Mouse (Mus musculus) heart, adult 11 months (tissue): ENCODE data around the gene Cnn1.

ENCODE experiments used
- DNase-seq: peaks from one replicate; pipeline ENCODE4 v3.0.0; 2022

The Cnn1 gene

DNA sequence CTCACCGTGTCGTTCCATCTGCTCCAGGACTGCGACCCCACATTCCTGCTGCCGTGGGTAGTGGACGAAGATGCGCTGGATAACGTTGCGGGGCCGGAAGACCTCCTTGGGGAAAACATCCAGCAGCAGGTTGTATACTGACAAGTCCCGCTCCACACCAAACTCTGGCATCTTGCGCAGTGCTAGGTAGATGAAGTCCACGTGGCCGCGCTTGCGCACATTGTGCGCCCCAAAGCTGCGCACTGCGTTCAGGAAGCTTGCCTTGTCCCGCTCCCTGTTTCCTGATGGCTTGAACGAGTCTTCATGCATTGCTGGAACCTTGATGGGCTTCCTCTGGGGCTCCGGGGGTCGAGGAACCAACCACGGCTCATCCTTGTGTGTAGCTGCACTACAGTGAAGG is 22.8 kb upstream of the Cnn1 start:
- DNase-seq: peak; percentile 82

DNA sequence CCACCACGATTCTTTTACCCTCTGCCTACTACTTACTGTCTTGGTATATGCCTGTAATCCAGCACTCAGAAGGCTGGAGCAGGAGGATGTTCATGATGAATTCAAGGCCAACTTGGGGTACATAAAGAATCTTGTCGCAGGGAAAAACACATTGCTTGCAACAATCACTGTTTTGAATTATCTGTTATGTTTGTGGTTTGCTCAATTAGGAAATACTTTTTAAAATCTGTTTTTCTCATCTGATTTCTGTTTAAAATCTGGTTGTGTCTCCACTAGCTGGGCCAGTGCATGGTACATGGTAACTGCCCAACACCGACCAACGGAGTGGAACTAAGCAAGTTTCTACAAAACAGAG is 14.4 kb upstream of the Cnn1 start:
- DNase-seq: no peak

DNA sequence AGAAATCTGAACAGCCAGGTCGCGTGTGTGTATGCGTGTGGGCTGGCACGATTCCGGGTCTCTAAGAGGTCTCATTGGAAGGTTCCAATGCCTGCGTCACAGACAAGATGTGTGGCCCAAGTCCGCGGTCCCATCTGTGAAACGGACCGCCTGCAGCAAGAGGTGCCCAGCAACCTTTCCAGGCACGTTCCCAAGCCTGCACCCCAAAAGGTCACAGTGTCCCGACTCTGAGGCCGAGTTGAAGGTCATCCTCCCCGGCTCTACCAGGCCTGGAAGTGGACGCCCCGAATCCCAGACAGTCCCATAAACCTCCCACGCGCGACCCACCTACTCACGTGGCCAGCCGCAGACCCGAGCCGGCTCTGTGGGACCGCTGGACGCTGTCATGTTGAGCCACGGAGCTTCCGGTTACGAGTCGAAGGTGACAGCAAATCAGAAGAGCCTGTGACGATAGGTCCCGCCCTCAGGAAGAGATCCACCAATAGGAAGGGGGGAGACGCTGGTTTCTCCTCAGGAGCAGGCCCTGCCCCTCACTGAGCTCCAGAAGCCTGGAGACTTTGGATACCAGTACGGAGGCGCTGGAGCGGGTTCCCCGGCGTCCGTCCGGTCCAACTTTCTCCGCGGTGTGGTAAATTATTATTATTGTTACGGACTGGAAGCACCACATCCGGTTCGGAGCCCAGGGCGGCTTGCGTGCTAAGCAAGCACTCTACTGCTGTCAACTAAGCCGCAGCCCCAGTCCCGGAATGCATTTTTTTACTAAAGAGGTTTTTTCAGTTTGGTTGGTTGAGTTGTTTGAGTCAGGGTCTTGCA is 13.8 kb upstream of the Cnn1 start, which contains the start of gene Ecsit:
TSS of gene Ecsit (minus strand) at position 417 of the 813 bp plus-strand sequence.
- peak; percentile 100 for DNase-seq

DNA sequence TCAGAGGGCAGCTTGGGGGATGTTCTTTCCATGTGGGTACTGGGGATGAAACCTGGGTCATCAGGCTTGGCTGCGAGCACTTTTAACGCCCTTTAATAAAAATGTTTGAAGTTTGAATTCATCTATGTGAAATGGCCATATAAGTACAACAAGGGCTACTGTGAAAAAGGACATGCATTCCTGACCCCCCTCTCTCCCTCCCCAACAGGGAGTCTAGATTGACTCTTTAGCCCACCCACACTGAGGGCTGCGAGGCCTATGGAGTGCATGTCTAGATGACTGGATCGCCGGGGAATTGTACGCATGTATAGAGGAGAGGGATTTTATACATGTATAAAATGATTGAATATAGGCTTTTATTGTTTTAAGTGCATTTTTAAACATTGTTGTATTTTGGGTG is 13.0 kb upstream of the Cnn1 start:
- DNase-seq: no peak

DNA sequence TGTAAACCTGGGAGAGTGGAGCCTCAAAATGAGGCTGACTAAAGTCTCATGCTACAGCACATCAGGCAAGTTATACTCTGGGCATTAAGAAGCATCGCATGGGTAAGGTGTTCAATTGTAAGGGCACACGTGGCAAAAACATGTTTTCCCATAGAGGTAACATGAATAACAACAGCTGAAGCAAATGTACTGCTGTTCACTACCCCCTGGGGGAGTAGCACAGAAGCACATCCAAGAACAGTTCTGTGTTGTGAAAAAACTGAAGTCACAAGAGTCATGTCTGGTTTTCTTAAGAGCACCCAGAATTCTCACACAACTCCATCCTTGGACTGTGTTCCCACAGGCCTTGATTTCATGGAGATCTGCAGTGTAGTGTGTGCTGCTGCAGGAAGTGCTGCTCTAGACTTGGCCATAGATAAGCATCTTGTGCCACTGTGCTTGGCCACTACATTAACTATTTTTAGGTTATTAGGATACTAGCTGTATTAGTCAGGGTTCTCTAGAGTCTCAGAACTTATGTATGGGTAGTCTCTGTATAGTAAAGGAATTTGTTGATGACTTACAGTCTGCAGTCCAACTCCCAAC is 11.9 kb upstream of the Cnn1 start:
- no peak for DNase-seq

DNA sequence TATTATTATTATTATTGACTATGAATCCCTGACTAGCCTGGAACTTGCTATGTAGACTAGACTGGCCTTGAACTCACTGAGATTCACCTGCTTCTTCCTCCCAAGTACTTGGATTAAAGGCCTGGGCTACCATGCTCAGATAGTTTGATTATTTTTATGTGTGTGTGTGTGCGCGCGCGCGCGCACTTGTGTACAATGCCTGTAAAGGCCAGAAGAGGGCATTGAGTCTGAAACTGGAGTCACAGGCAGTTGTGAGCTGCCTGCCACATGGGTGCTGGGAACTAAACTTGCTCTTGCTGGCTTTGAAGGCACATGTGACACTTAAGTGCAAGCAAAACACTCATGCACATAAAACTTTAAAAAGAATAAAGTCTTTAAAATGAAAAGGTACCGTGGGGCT is 9.7 kb upstream of the Cnn1 start:
- DNase-seq: no peak

DNA sequence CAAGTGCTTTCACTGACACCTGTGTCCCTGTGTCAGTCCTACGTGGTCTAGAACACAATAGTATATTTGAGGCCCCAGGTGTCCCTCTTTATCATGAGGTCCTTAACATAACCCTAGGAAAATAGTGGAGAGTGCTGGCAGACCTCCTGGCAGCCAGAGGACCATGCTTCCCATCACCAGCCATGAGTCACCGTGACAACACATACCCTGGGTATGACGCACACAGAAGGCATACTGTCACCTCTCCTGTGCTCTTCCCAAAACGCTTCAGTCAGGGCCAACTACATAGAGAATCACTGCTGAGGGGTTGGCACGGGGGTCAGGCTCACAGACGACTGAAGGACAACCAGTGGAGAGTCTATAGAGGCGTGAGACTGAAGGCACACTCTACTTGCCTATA is 9.0 kb upstream of the Cnn1 start:
- DNase-seq: no peak

DNA sequence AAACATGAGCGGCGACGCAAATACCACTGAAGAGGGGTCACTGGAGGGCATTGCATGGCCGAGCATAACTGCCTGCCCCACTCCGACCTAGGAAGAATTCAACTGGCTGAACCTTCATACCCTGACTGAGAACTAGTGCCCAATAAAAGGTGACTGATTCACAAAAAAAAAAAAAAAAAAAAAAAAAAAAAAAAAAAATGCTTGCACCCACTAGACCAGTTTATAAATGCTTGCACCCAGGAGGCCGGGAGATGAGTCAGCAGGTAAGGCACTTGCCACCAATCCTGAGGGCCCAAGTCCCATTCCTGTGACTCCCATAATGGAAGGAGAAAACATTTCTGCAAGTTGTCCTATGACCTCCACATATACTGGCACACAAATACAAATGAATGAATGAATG is 6.3 kb upstream of the Cnn1 start:
- DNase-seq: no peak

DNA sequence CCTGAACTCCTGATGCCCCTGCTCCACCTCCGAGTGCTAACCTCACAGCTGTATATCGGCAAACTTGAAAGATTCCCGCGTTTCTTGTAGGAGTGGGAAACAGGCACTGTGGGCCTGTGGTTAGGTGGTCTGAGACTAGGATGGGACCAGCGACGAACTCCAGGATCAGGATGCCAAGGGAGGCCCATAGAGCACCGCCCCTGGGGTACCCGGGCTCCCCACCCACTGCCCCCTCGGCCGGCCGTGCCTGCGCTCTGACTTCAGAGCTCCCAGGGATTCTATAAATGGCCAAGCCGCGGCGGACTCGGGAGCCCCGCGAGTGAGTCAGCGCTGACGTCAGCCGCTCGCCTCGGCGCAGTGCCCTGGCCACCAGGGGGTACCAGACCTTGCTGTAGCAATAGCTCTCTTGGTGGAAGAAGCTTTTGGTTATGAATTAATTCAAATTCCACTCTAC is 3.1 kb upstream of the Cnn1 start:
- DNase-seq: peak; percentile 98

DNA sequence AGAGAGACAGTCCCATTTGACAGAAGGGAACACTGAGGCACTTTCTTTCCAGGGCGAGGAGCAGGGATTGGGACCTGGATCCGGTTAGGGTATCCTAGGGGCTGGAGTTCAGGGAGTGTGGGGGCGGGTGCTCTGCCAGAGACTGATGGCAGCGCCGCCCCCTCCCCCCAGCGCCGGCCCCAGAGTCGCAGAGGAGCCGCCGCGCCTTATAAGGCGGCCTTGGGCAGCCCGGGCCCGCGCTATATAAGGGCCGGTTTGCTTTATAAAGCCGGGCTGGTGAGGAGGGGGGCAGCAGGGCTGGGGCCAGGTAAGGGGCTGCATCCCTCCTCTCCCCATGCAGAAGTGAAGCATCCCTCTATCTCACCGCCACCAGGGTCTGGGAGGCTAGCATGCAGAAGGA is 906 bp downstream of the Cnn1 start:
- no peak for DNase-seq

DNA sequence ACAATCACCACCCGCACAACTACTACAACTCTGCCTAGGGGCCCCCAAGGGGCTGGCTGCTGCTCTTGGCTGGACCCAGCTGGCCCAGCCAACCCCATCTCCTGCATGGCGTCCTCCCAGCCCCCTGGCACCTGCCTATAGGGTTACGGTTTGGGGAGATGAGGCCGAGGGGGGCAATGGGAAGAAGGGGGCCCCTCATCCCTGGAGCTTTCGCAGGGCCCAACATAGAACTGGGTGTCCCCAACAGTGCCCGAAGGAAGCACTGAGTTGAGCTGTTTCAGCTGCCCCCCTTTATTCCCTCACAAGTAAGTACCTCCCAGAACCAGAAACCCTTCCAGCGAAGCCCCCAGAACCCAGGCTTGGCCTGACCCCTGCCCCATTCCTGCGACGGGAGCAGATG is 9.2 kb downstream of the Cnn1 start:
- peak; percentile 91 for DNase-seq

DNA sequence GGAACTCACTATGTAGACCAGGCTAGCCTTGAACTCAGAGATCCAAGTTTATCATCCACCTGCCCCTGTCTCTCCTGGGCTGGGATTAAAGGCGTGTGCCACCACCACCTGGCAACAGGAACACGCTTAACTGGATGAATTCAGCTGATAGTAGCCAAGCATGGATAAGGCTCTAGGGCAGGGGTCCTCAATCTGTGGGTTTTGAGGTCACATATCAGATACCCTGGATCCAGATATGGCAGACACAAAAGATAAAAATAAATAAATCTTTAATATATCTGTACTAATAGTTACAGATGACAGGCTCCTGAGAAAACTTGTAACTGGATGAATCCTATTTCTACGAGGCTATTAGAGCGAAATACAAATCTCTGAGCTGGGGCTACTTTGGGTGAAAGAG is 16.6 kb downstream of the Cnn1 start:
- DNase-seq: no peak

DNA sequence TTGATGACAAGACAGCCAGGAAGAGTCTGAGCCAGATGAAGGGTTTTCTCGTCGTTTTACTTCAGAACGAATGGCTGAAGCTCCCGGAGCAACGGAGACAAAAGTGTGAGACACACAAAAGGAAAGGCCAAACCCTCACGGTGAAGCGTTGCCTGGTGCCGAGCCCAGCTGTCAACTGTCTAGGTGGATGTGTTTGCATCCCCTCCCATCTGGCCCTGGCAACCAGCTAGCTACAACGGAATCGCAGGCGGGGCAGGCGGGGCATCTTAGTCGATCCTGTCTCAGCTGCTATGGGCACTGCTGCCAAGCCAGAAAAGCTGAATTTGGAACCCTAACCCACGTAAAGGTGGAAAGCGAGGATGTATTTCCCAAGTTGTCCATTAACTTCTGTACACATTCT is 17.1 kb downstream of the Cnn1 start:
- no peak for DNase-seq

DNA sequence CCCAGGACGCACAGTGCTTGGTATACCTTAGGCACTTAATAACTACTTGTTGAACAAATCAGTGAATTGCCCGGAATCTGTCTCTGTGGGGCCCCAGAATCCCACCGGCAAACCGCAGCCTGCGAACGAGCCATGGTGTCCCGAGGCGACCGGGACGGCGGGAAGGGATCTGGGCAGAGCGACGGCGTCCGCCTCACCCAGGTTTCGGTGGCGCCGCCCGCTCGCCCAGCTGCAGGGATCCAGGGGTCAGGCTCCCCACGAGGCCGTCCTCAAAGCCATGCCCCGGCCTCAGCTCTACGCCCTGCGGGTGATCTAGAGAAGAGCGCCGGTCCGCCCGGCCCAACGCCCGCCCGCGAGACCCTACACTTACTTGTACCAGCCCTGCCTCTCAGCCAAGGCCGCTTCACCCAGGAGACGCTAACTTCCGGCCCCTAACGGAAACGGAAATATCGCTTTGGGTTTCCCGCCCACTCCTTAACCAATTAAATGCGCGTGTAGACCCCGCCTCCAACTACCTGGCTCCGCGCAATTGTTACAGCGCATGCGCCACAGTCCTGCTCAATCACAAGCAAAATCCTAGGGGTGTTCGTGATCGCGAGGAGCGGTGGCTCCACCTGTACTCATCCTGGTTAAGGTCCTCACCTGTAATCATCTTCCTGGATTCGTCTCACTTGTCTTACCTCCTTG is 17.9 kb downstream of the Cnn1 start, which contains the start of gene Elof1:
TSS of gene Elof1 (minus strand) at position 433 of the 687 bp plus-strand sequence.
- peak; percentile 99 for DNase-seq

DNA sequence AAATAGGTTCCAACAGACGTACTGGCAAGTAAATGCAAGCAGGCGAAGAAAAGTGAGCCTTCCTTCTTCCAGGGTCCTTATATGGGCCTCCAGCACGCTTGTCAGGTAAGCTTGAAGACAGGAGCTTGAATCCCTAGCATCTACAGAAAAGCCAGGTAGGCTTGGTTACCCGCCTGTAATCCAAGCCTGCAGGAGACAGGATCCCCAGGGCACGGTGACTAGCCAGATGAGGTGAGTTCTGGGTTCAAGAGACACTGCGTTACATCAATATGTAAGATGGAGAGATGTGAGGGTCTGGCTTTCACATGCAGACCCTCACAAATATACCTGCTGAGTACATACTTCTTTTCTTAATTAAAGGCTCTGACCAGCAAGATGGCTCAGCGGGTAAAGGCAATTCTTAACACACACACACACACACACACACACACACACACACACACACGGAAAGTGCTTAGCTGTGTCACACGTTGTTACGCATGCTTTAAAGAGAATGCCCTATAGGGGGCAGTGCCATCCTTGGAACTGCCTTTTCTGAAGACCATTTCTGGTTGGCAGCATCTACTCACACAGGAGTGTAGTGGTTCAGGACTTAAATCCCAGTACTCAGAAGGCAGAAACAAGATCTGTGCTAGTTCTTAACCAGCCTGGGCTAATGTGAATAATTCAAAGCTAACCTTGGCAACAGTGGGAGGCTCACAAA is 18.9 kb downstream of the Cnn1 start:
- DNase-seq: peak; percentile 87

DNA sequence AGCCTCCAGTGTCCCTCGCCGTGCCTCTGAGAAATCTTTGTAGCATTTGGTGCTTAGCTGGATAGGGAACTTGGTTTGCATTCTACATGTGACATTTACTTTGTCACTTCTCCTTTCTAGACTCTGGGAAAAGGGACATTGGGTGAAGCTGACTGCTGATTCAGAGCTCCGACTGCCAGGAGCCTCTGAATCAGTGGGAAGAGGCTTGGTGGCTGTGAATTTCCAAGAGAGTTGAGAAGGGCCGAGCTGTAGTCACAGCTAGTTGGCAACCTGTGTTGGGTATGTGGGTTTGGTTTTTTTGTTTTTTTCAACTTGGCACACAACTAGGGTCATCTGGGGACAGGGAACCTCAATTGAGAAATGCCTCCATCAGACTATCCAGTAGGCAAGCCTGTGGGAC is 20.5 kb downstream of the Cnn1 start:
- peak; percentile 93 for DNase-seq

DNA sequence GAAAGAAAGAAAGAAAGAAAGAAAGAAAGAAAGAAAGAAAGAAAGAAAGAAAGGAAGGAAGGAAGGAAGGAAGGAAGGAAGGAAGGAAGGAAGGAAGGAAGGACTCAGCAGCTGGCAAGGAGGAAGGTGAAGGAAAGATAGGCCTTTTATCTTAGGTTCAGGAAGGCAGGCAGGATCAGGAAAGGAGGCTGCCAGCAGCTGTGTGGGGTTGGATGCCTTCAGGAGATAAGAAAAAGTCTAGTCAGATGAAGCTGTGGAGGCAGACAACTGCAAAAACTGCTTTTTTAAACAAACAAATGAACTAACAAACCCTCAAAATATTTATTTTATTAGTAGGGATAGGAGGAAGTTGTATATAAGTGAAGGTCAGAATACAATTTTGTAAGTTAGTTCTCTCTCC is 22.5 kb downstream of the Cnn1 start:
- no peak for DNase-seq

DNA sequence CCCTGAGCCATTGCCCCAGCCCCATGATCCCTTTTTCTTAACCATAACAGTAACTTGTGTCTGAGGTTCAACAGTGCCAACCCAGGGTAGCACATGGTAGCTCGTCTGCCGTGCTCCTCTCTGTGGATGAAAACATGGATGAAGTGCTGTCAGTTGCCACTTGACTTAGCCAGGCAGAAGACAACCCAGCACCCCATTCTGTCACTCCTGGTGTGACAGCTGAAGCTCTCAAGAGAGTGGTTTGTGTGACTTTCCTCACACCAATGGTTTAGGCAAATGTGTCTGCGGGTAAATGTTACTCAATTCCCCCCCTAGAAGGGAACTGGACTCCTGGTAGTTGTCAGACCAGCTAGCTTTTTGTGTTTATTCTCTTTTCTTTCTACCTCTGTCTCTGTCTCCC is 23.0 kb downstream of the Cnn1 start:
- DNase-seq: no peak

DNA sequence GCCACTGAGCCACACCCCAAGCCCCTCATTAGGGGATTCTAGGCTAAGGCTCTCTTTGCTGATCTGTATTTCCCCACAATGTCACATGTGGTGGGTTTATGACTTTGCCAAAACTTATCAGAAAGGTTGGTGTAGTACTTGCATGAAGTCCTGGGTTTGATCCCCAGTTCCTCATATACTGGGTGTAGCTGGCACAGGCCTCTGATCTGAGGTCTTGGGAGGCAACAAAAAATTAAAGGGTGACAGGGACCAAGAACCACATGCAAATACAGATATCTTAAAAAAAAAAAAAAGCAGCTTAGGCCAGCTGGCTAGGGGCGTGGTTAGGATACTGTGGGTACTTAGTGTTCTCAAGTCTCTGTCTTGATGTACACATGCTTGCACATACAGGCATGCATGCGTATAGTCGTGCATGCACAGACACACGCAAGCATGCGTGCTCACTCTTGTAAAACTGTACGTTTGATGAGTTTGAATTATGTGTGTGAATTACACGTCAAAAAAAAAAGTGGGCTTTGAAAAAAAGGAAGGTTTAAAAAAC is 24.1 kb downstream of the Cnn1 start:
- no peak for DNase-seq

DNA sequence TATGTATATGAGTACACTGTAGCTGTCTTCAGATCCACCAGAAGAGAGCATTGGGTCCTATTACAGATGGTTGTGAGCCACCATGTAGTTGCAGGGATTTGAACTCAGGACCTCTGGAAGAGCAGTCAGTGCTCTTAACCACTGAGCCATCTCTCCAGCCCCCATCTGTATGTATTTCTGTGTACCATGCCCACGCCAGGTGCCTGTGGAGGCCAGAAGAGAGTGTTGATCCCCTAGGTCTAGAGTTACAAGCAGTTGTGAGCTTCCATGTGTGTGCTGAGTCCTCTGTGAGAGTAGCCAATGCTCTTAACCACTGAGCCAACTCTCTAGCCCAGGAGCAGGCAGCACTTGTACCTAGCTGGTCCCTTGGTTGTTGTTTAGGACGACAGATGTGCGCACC is 25.2 kb downstream of the Cnn1 start:
- DNase-seq: no peak

DNA sequence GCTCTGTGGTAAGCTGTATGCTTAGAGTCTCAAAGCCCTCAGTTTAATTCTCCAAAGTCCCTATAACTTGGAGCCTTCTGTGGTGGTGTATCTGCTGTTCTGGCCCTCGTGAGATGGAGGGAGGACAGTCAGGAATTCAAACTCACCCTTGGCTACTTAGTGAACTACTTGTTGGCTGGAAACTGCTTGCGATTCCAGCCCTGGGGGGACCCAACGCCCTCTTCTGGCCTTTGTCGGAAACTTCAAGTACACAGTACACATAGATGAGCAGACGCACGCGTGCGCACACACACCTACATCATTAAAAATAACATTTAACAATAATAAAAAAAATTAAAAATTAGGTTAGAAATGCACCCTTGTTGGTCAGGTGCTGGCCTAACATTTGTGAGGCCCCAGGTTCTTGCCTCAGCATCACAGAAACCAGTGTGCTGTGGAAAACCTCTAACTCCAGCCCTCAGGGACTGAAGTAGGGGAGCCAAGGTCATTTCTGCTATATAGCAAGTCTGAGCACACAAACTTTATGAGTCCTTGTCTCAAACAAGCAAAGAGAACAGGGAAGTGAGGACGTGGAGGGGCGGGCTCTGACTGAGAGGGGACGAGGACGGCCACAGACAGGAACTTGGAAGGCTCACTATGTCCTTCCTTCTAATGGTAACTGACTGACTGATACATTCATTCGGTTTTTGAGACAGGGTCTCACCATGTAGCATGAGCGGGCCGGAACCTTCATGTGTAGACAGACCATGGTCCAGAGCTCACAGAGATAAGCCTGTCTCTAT is 26.4 kb downstream of the Cnn1 start:
- peak; percentile 93 for DNase-seq
